Mouse (Mus musculus) urinary bladder, postnatal 0 days (tissue): ENCODE data around the gene Mcfd2. TPM values are rescaled to one million over a fixed set of nuclear protein-coding genes. Genes with fewer than 3 reads are reported as not detected.

Experiments used
- polyA plus RNA-seq: library from polyadenylated mRNA; unstranded; fragments of >200 nt; fragmentation: Nextera tagmentation; extraction: Ambion mirVana; gene quantifications from 2 replicates; pipeline ENCODE4 v1.2.1, GENCODE M21; 2015

Gene Mcfd2
- 91.9 and 94.2 TPM in 2 replicates for polyA plus RNA-seq

DNA sequence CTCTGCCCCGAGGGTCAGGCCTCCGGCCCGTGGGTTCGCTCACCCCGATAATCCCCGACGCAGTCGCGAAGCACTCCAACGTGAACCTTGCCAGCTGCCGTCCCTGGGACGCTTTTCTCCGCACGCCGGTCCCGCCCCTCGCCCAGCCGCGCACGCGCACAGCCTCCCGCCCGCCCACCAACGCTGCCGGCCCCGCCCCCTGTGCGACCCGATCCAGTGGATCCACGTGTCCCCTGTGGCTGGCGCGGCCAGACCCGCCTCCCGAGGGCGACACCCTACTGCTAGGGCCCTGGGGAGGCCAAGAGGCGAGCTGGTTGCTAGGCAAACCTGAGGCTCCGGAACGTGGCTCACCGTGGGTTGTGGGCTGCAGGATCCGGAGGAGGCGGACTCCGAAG is at the start of gene Mcfd2:
Gene Mcfd2 (minus strand): TSS at position 144 of the 395 bp plus-strand sequence.

DNA sequence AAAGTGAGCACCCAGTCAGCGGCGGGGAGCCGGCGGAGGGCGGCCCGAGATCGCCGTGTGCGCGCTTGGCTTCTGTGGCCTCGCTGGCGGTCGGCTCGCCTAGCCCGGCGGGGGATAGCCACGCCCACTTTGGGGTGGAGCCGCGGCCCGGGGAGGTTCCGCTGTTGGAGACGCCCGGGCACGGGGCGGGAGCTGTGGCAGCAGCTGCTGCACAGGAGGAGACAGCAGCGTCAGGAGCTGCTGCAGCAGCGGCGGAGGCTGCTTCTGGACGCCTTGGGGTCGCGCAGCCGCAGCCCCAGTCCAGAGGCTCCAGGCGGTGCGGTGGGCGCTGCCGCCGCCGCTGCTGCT is 16.9 kb upstream of the Mcfd2 start, which contains the start of gene Ttc7:
Gene Ttc7 (plus strand): TSS at position 181 of the 348 bp plus-strand sequence.

Other genes starting within 250 kb of the Mcfd2 start
- gene Pigf, start 240.5 kb downstream of the Mcfd2 start, polyA plus RNA-seq, result 24.4 and 24.6 TPM in 2 replicates
- 125 and 139 TPM in 2 replicates for gene Cript, start 240.4 kb downstream of the Mcfd2 start, polyA plus RNA-seq
- gene Socs5, start 158.3 kb downstream of the Mcfd2 start, polyA plus RNA-seq, result 5.9 and 7.0 TPM in 2 replicates
- 9.7 and 12.1 TPM in 2 replicates for gene Ttc7, start 17.0 kb upstream of the Mcfd2 start, polyA plus RNA-seq
- gene Stpg4, start 161.8 kb upstream of the Mcfd2 start, polyA plus RNA-seq, result not detected in 2 replicates
- gene Calm2, start 181.0 kb upstream of the Mcfd2 start, polyA plus RNA-seq, result 1,545 and 1,905 TPM in 2 replicates